In the genomic region with DNA sequence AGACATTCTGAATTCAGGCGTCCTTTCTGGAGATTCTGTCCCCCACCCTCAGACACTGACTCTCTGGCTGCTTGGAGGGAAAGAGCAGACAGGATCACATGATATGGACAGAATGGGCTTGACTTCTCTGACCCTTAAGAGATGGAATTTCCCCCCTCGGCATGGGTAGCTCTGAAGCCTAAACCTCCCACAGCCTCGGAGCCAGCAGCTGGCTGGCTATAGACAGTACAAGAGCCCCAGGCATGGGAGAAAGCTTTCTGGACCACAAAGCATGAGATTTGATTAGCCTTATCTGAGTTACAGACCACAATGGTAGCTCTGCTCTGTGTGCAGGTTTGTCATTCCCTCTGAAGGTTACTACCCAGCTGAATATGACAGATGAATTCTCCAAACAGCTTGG, we compare ENCODE assay signal across 25 mouse cellular contexts.
DNase-seq lines count a peak whose midpoint lies in the region; ATAC-seq lines count a peak whose summit lies in the region.
"Had no signal": no experiment of that assay in that cellular context is flagged by ENCODE, and none has a peak within 500 bp of the region (broad histone marks: within the 10 kb centered on the region; RNA-seq: fewer than 3 reads in every experiment).

No protein-coding gene starts in this region.

- H3K4me1 ChIP-seq in kidney, embryonic 15.5 days: peaks cover 23% of the 10 kb centered on the region
- H3K4me1 ChIP-seq in embryonic facial prominence, embryonic 14.5 days (ENCODE audit: control insufficient read depth, insufficient read depth, low read length): no peaks in the 10 kb centered on the region
- H3K4me1 ChIP-seq: lung, embryonic 15.5 days; neural tube, embryonic 13.5 days had no signal

- no peak overlapping the region for H3K9ac ChIP-seq in kidney, embryonic 15.5 days
- H3K9ac ChIP-seq in embryonic facial prominence, embryonic 14.5 days (ENCODE audit: low read depth, low read length): no peak overlapping the region
- H3K9ac ChIP-seq: forebrain, embryonic 13.5 days; heart, embryonic 13.5 days; limb, embryonic 12.5 days; liver, embryonic 14.5 days; lung, embryonic 15.5 days; neural tube, embryonic 13.5 days had no signal

- DNase-seq in adrenal gland, adult (ENCODE audit: inconsistent age in 2 of 2, low spot score in 1 of 2): peak; percentile 5 to 36
- no peak for DNase-seq in adrenal gland, adult 18-20 months (ENCODE audit: low spot score in 2 of 2)
- DNase-seq in kidney, postnatal 10 days: no peak
- DNase-seq in Muller cell, postnatal 12 days (ENCODE audit: inconsistent ontology term): peak; percentile 36
- peak; percentile 22 for DNase-seq in embryonic facial prominence, embryonic 14.5 days (ENCODE audit: low spot score)
- DNase-seq in adipocyte (ENCODE audit: low spot score): no peak
- DNase-seq in layer of hippocampus, postnatal 36 days: no peak
- DNase-seq: cerebellum, adult 9-10 months; gastrocnemius, postnatal 10 days; heart, adult 11 months; heart, postnatal 36 days; kidney, postnatal 25 days; lung, postnatal 4 days had no signal

- no peak overlapping the region for H3K4me3 ChIP-seq in kidney, embryonic 15.5 days (replicated peaks)
- H3K4me3 ChIP-seq in embryonic facial prominence, embryonic 14.5 days (ENCODE audit: low read depth, low read length): no peak overlapping the region
- H3K4me3 ChIP-seq: erythroblast, embryonic 14.5 days; forebrain, embryonic 13.5 days; heart, embryonic 13.5 days; limb, embryonic 12.5 days; lung, embryonic 15.5 days; neural tube, embryonic 13.5 days had no signal

- peak; percentile 62 for ATAC-seq in kidney, embryonic 15.5 days (replicated peaks; ENCODE audit: low FRiP score)
- no peak for ATAC-seq in embryonic facial prominence, embryonic 14.5 days (ENCODE audit: low read depth)
- ATAC-seq: forebrain, embryonic 13.5 days; inflammation-experienced regulatory T-cells, adult 6 months; Patski had no signal

- H3K27ac ChIP-seq in kidney, embryonic 15.5 days: 0 out of 2 replicates have a peak overlapping the region, but pooled peaks have one; percentile 3
- no peak overlapping the region for H3K27ac ChIP-seq in embryonic facial prominence, embryonic 14.5 days (replicated peaks; ENCODE audit: low read depth, low read length)
- H3K27ac ChIP-seq: forebrain, embryonic 13.5 days; heart, embryonic 13.5 days; limb, embryonic 12.5 days; liver, embryonic 14.5 days; lung, embryonic 15.5 days; neural tube, embryonic 13.5 days; stomach, postnatal 0 days had no signal

- H3K9me3 ChIP-seq in kidney, embryonic 15.5 days (replicated peaks): no peaks in the 10 kb centered on the region
- no peaks in the 10 kb centered on the region for H3K9me3 ChIP-seq in embryonic facial prominence, embryonic 14.5 days (ENCODE audit: control insufficient read depth, low read length)
- H3K9me3 ChIP-seq: forebrain, embryonic 13.5 days; heart, embryonic 13.5 days; limb, embryonic 12.5 days; lung, embryonic 15.5 days; neural tube, embryonic 13.5 days had no signal

- H3K36me3 ChIP-seq in kidney, embryonic 15.5 days: no peaks in the 10 kb centered on the region
- H3K36me3 ChIP-seq in embryonic facial prominence, embryonic 14.5 days (ENCODE audit: control insufficient read depth, insufficient read depth, low read length): no peaks in the 10 kb centered on the region
- H3K36me3 ChIP-seq: heart, embryonic 13.5 days; limb, embryonic 12.5 days; lung, embryonic 15.5 days; neural tube, embryonic 13.5 days had no signal

- H3K27me3 ChIP-seq in kidney, embryonic 15.5 days: no peaks in the 10 kb centered on the region
- H3K27me3 ChIP-seq in embryonic facial prominence, embryonic 14.5 days (replicated peaks; ENCODE audit: control insufficient read depth, insufficient read depth, low read length): no peaks in the 10 kb centered on the region
- H3K27me3 ChIP-seq: forebrain, embryonic 13.5 days; heart, embryonic 13.5 days; limb, embryonic 12.5 days; lung, embryonic 15.5 days; neural tube, embryonic 13.5 days; Patski had no signal

- no peak overlapping the region for H3K4me2 ChIP-seq in kidney, embryonic 15.5 days
- H3K4me2 ChIP-seq in embryonic facial prominence, embryonic 14.5 days (ENCODE audit: low read depth, low read length): no peak overlapping the region
- H3K4me2 ChIP-seq: forebrain, embryonic 13.5 days; heart, embryonic 13.5 days; limb, embryonic 12.5 days; lung, embryonic 15.5 days; midbrain, embryonic 11.5 days; neural tube, embryonic 13.5 days had no signal

- WGBS in kidney, embryonic 15.5 days: 10% methylated on average over 3 of the region's 3 CpGs
- 15% methylated on average over 3 of the region's 3 CpGs for WGBS in embryonic facial prominence, embryonic 14.5 days

Comparison
In these comparisons a context has a peak if more than half of its experiments do, and no peak if none do; other contexts are left out.
1. DNase-seq: peak in adrenal gland, adult (2 of 2), Muller cell, postnatal 12 days (single experiment) and embryonic facial prominence, embryonic 14.5 days (single experiment); none in adrenal gland, adult 18-20 months (0 of 2), kidney, postnatal 10 days (single experiment), adipocyte (single experiment) and layer of hippocampus, postnatal 36 days (0 of 2).